Mouse (Mus musculus) lung, embryonic 14.5 days (tissue): ENCODE measurements at regions not wholly inside any gene's neighbourhood (a gene's known extent, or its start where the extent isn't known, plus 50 kb on each side); places are given as distances from the start of the nearest gene placed in this dataset.

Source experiments
- ATAC-seq: fragments of 200-750 bp; cut with Nextera tagmentation; 2 replicates; pipeline ENCODE4 v1.8.0; 2017; ENCODE audit warnings: mild to moderate bottlenecking, moderate TSS enrichment, moderate library complexity; ENCODE audit not compliant: insufficient read depth
- DNase-seq: peaks from one replicate; pipeline ENCODE4 v3.0.0-alpha.2; 2015
- H3K27ac ChIP-seq: fragments of 300-500 bp; sonication (generic); 2 replicates; pipeline ENCODE4 v1.5.1; 2014; ENCODE audit warnings: low read depth, mild to moderate bottlenecking, moderate library complexity
- H3K27me3 ChIP-seq: fragments of 300-500 bp; sonication (generic); 2 replicates; pipeline ENCODE4 v1.6.1; 2014; ENCODE audit warnings: low read length, control low read depth; ENCODE audit not compliant: insufficient read depth
- H3K36me3 ChIP-seq: fragments of 300-500 bp; sonication (generic); 2 replicates; pipeline ENCODE4 v1.6.1; 2014; ENCODE audit warnings: control low read depth; ENCODE audit not compliant: insufficient read depth
- H3K4me1 ChIP-seq: fragments of 300-500 bp; sonication (generic); 2 replicates; pipeline ENCODE4 v1.6.1; 2014; ENCODE audit warnings: antibody characterized with exemption, control low read depth; ENCODE audit not compliant: insufficient read depth
- H3K4me2 ChIP-seq: fragments of 300-500 bp; sonication (generic); 2 replicates; pipeline ENCODE4 v1.6.1; 2014; ENCODE audit warnings: mild to moderate bottlenecking
- H3K4me3 ChIP-seq: fragments of 300-500 bp; sonication (generic); 2 replicates; pipeline ENCODE4 v1.5.1; 2014; ENCODE audit warnings: low read depth, low read length
- H3K9ac ChIP-seq: fragments of 300-500 bp; sonication (generic); 2 replicates; pipeline ENCODE4 v1.6.1; 2014
- H3K9me3 ChIP-seq: fragments of 300-500 bp; sonication (generic); 2 replicates; pipeline ENCODE4 v1.6.1; 2016; ENCODE audit warnings: low read depth, low read length, control low read depth
- CTCF ChIP-seq: IDR thresholded peaks from 2 replicates; pipeline ENCODE4 v1.5.1; 2016; ENCODE audit warnings: antibody characterized with exemption, low read depth
- WGBS: fragments of 180-500 bp; shearing (Covaris S2); extraction: QIAGEN DNeasy Blood & Tissue Kit; methylation state at CpG from one replicate; pipeline ENCODE4 v1.1.7; 2014; 5-methylcytosine and 5-hydroxymethylcytosine counted together

- Histone ChIP-seq H3K4me1 (no peaks in the 10 kb centered on the region), H3K4me3 (no peak overlapping the region), H3K27ac (no peak overlapping the region), H3K9ac (no peak overlapping the region), H3K4me2 (no peak overlapping the region), H3K9me3 (no peaks in the 10 kb centered on the region), H3K27me3 (peaks cover 23% of the 10 kb centered on the region), H3K36me3 (no peaks in the 10 kb centered on the region)
- DNase-seq, result no peak
- WGBS, result 24% methylated on average over 7 of the region's 7 CpGs
- TF ChIP-seq CTCF, result no peak
- ATAC-seq, result no peak
These were observed 65.2 kb upstream of the Irx3 start for GRCm38 (mm10) chr8:91867069-91867468.

GRCm38 (mm10) chr8:91866076-91866475 is 64.2 kb upstream of the Irx3 start:
- Histone ChIP-seq H3K4me3 (no peak overlapping the region), H3K4me1 (no peaks in the 10 kb centered on the region), H3K9me3 (no peaks in the 10 kb centered on the region), H3K9ac (no peak overlapping the region), H3K27ac (no peak overlapping the region), H3K4me2 (no peak overlapping the region), H3K27me3 (peaks cover 23% of the 10 kb centered on the region), H3K36me3 (no peaks in the 10 kb centered on the region)
- ATAC-seq (no peak), DNase-seq (no peak)
- 61% methylated on average over 7 of the region's 7 CpGs for WGBS
- TF ChIP-seq CTCF, result no peak

GRCm38 (mm10) chr8:91865361-91865760 is 63.5 kb upstream of the Irx3 start:
- Histone ChIP-seq H3K36me3 (no peaks in the 10 kb centered on the region), H3K27me3 (peaks cover 23% of the 10 kb centered on the region), H3K4me2 (no peak overlapping the region), H3K4me1 (no peaks in the 10 kb centered on the region), H3K27ac (no peak overlapping the region), H3K9ac (no peak overlapping the region), H3K4me3 (no peak overlapping the region), H3K9me3 (no peaks in the 10 kb centered on the region)
- ATAC-seq, result no peak
- 34% methylated on average over 10 of the region's 10 CpGs for WGBS
- no peak for TF ChIP-seq CTCF
- no peak for DNase-seq

- Histone ChIP-seq H3K4me2 (no peak overlapping the region), H3K9ac (no peak overlapping the region), H3K27me3 (peaks cover 23% of the 10 kb centered on the region), H3K36me3 (no peaks in the 10 kb centered on the region), H3K4me1 (no peaks in the 10 kb centered on the region), H3K27ac (no peak overlapping the region), H3K9me3 (no peaks in the 10 kb centered on the region), H3K4me3 (no peak overlapping the region)
- WGBS, result 52% methylated on average over 4 of the region's 4 CpGs
- no peak for TF ChIP-seq CTCF
- ATAC-seq, result no peak
- no peak for DNase-seq
These were observed 61.6 kb upstream of the Irx3 start for GRCm38 (mm10) chr8:91863505-91863904.

- no peak overlapping the region for H3K4me3 ChIP-seq
- WGBS, result 62% methylated on average over 14 of the region's 14 CpGs
These were observed 54.0 kb upstream of the Irx3 start for GRCm38 (mm10) chr8:91855881-91856280.

GRCm38 (mm10) chr8:91854369-91854768 is 52.5 kb upstream of the Irx3 start:
- H3K27me3 ChIP-seq, result no peaks in the 10 kb centered on the region
- DNase-seq (no peak), ATAC-seq (no peak)
- 76% methylated on average over 4 of the region's 4 CpGs for WGBS
- H3K9ac ChIP-seq, result no peak overlapping the region
- no peak overlapping the region for H3K4me3 ChIP-seq
- H3K4me2 ChIP-seq, result no peak overlapping the region
- H3K4me1 ChIP-seq, result no peaks in the 10 kb centered on the region
- no peak for TF ChIP-seq CTCF
- H3K27ac ChIP-seq, result no peak overlapping the region
- no peaks in the 10 kb centered on the region for H3K9me3 ChIP-seq
- no peaks in the 10 kb centered on the region for H3K36me3 ChIP-seq

More at GRCm38 (mm10) chr8:91855881-91856280, 54.0 kb upstream of the Irx3 start:
- Histone ChIP-seq H3K36me3 (no peaks in the 10 kb centered on the region), H3K9me3 (no peaks in the 10 kb centered on the region), H3K27ac (no peak overlapping the region), H3K4me1 (no peaks in the 10 kb centered on the region), H3K9ac (no peak overlapping the region), H3K27me3 (no peaks in the 10 kb centered on the region), H3K4me2 (no peak overlapping the region)
- DNase-seq (no peak), ATAC-seq (no peak)
- TF ChIP-seq CTCF, result no peak

GRCm38 (mm10) chr8:91853803-91854202 is 51.9 kb upstream of the Irx3 start:
- Histone ChIP-seq H3K9ac (no peak overlapping the region), H3K4me3 (no peak overlapping the region), H3K4me1 (no peaks in the 10 kb centered on the region), H3K27me3 (no peaks in the 10 kb centered on the region), H3K36me3 (no peaks in the 10 kb centered on the region), H3K9me3 (no peaks in the 10 kb centered on the region), H3K27ac (no peak overlapping the region), H3K4me2 (no peak overlapping the region)
- DNase-seq (no peak), ATAC-seq (no peak)
- no peak for TF ChIP-seq CTCF
- 43% methylated on average over 2 of the region's 2 CpGs for WGBS

- H3K4me1 ChIP-seq, result no peaks in the 10 kb centered on the region
- no peak for TF ChIP-seq CTCF
- ATAC-seq (no peak), DNase-seq (peak; percentile 28)
- H3K4me3 ChIP-seq, result no peak overlapping the region
- H3K36me3 ChIP-seq, result no peaks in the 10 kb centered on the region
- H3K27ac ChIP-seq, result no peak overlapping the region
- WGBS, result 45% methylated on average over 4 of the region's 4 CpGs
- H3K9me3 ChIP-seq, result no peaks in the 10 kb centered on the region
- H3K9ac ChIP-seq, result no peak overlapping the region
- no peaks in the 10 kb centered on the region for H3K27me3 ChIP-seq
- no peak overlapping the region for H3K4me2 ChIP-seq
These were observed 51.5 kb upstream of the Irx3 start for GRCm38 (mm10) chr8:91853336-91853735.
